Mouse (Mus musculus) layer of hippocampus, postnatal 10 days (tissue): ENCODE measurements around the gene Gm136. TPM values are rescaled to one million over a fixed set of nuclear protein-coding genes. Genes with fewer than 3 reads are reported as not detected.
A peak's percentile ranks its signal among the peaks of the same experiment; 100 is the strongest.
"Not testable (repeated sequence)": the region's sequence is repeated elsewhere in the genome, so short reads cannot be mapped to it uniquely, and the experiment has no call there.

Source experiments
- DNase-seq, 2 experiments: peaks; one replicate each; pipeline ENCODE4 v3.0.0; 2021; ENCODE audit warnings: low spot score in 2 of 2
- long read RNA-seq: library from polyadenylated mRNA; stranded (forward); transcript quantifications from one replicate; pipeline ENCODE4 v2.0.0, GENCODE M21; 2023
- total RNA-seq, 2 experiments: library from RNA; stranded (reverse); gene quantifications; 2 replicates each; pipeline ENCODE4 v1.2.3; 2021

The Gm136 gene
- total RNA-seq: not detected
- long read RNA-seq: 0 reads

DNA sequence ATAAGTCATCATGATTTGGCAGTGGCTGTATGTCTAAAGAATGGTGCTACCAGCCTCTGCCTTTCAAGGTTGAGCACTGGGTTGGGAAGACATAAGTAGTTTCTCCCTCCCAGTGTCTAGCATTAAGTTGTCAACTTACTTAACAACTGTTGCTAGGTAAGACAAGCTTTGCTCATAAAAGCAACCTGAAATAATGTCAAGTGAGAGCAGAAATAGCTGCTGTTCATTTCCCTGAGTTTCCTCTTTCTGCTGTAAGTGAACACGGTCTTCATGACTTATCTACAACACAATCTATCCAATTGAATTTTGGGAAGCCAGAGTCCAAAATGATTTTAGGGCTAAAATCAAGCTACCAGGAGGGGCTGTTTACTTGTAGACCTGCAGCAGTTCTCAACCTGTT lies at the start of gene Gm136:
TSS of gene Gm136 (minus strand) at position 101 of the 400 bp plus-strand sequence.
- no peak for DNase-seq

DNA sequence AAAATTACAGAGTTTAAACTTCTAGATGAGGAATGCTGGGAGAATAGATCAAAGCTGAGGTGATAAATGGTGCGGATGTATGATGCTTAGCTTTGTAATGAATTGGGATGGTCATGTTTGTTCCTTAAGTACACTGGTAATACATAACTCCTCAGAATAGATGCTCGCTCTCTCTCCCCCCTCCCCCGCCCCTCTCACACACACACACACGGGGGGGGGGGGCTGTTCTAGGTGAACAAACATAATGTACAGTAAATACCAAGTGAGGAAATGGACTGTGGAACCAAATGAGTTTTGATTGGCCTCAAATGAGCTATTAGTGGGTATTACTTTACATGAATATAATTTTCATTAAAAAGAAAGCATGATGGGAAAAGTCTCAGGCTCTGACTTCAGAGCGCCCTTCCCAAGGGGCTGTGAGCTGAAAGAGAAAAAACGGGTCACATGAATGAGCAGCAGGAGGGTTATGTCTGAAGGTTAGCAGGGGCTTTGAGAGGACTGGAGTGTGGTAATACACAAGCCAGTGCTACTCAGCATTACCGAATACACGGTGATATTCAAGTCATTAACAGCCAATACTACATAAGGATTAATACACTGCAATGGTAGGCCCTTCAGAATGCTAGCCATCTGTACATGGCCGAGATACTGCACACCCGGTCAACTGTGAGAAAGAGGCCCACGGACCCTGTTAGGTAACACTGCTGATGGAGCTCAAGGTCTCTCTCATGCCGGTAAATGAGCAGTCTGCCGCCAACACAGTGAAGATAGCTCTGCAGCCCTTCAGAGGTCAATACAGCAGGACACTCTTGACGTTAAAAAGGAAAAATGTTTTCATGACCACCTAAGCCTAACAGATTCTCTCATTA lies 45.3 kb upstream of the Gm136 start:
- no peak for DNase-seq

DNA sequence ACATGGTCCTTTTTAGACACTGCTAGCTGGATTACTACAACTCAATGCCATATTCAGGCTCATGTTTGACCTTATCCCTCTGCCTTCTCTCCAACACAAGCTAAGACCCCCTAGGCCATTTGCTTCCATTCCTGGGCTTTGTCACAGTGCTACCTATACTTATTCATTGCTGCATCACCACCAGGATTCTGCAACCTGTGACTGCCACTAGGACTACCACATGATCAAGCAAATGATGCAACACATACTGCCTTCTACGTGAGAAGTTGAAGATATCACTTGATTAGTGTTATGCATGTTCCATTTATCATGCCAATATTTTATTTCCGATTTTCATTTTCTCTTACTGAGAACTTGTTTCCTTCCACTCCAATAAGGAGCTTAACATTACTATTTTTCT lies 41.9 kb upstream of the Gm136 start:
- no peak for DNase-seq

DNA sequence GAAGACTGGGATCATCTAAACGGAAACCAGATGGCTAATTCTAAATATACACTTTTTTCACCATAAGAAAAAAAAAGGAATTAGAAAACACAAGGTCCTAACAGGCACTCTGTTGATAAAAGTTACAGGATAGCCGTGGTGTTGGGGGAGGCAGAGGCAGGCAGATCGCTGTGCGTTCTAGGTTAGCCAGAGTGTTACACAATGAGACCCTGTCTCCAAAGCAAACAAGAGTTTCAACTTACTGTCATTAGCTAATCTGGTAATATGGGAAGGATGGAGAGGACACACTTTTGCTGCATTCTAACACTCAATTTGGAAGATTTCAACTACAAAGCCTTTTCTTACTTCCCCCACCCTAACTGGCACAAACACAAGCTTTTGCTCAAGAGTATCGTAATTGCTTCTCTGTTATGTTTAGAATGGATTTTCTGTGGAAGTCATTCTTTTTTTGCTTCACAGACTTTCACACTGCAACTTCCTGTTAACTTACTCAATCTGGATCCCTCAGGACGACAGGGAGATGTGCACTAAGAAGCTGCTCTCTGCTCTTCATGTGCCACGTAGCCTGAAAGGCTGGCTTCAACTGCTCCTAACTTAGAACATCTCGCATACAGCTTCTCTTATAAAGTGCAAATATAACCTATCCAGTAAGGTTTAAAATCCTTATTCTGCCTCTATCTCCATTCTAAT lies 41.4 kb upstream of the Gm136 start:
- DNase-seq: no peak

- DNase-seq: no peak
Measured at GRCm38 (mm10) chr4:34796294-34796693, 40.2 kb upstream of the Gm136 start.

- no peak for DNase-seq
Measured at GRCm38 (mm10) chr4:34786476-34786875, 30.4 kb upstream of the Gm136 start.

- no peak for DNase-seq
Measured at GRCm38 (mm10) chr4:34785646-34786045, 29.6 kb upstream of the Gm136 start.

GRCm38 (mm10) chr4:34784865-34785264 lies 28.8 kb upstream of the Gm136 start:
- no peak for DNase-seq

DNA sequence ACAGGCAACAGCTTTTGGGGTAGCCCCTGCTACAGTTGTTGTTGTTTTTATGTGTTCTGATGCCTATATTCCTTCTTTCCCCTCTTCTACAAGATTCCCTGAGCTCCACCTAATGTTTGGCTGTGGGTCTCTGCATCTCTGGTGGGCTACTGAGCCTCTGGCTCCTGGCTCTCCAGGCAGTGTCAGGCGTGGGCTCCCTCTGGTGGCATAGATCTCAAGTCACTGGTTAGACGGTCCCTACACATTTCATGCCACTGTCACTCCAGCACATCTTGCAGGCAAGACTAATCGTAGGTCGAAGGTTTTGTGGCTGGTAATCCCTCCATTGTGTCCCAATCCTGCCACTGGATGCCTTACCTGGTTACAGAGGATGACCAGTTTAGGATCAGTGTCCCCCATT lies 26.7 kb upstream of the Gm136 start:
- no peak for DNase-seq

- DNase-seq: peak; percentile 93 to 95
Measured at GRCm38 (mm10) chr4:34777677-34778527, 21.8 kb upstream of the Gm136 start, which contains the start of gene Smim8. Smim8 (minus strand) TSS chr4:34778423.

DNA sequence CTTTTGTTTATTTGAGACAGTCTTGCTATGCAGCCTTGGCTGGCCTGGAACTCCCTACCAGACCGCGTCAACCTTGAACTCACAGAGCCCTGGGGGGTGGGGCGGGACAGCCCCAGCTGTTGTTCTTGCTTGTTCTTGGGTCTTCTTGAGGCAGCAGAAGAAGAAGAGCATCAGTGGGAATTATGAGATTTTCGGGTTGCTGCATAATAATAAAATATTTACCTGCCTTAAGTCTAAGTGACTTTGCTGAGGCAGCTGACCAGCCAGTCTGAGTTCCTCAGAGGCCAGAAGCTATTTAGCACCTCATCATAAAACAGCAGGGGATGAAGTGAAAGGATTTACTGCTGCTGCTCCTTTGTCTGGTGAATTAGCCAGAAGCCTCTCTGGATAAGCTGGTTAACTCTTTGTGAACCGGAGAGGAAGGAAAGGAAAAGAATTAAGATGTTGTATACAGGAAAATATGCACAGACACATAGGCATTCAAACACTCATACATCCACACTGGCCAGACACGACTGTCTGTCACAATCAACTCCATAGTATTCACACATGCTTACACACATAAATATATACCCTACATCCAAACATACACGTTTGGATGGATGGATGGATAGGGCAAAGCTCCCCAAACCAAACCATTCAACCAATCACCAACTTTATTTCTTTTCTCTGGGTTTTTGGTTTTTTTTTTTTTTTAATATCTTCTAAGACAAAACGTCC lies 15.7 kb upstream of the Gm136 start:
- no peak for DNase-seq

DNA sequence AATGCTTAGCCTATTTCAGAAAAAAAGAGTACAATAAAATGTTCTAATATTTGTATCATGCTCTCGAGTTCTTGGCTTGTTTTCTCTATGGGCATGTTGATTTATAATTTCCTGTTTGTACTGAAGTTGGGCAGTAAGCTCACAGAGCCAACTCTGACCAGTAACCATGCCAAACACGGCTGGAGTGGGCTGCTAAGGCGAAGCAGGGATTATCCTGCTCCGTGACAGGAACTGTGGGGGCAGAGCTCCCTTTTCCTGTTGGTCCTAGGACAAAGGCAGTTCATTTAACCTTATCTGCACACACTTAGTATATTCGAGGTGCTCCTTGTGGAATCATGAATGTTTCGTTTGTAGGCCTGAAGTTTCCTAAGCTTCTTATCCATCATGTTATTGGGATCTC lies 6.8 kb downstream of the Gm136 start:
- DNase-seq: no peak

DNA sequence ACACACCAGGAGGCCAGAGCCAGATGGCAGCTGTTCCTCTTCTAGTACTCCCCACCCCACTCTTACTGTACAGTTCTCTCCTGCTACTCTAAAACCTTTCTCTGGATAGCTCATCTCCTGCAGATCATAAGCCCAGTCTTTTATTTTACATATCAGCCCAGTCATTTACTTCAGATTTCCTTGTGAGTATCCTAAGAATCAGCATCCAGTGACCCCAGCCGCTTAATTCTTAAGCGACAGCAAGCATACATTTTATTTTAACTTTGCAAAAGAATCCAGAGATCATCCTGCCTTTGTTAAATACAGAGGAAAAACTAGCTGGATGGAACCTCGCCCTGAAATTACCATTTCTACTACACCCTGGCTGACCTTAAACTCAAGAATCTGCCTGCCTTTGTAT lies 21.6 kb downstream of the Gm136 start:
- DNase-seq: no peak

DNA sequence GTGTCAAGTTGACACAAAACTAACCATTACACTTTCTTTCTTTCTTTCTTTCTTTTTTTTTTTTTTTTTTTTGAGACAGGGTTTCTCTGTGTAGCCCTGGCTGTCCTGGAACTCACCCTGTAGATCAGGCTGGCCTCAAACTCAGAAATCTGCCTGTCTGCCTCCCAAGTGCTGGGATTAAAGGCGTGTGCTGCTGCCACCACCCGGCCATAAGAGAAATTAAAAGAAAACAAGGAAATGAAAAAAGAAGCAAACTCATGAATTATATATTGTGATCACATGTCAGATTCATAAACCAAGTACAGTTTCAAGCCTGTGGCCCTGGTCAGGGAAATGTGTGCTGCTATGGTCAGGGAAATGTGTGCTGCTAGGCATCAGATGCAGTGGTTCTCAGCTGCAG lies 22.6 kb downstream of the Gm136 start:
- DNase-seq: not testable (repeated sequence)

- peak; percentile 39 to 46 for DNase-seq
Measured at GRCm38 (mm10) chr4:34729851-34730341, 26.2 kb downstream of the Gm136 start, which contains the start of gene Cfap206. Cfap206 (minus strand) TSS chr4:34730206.

DNA sequence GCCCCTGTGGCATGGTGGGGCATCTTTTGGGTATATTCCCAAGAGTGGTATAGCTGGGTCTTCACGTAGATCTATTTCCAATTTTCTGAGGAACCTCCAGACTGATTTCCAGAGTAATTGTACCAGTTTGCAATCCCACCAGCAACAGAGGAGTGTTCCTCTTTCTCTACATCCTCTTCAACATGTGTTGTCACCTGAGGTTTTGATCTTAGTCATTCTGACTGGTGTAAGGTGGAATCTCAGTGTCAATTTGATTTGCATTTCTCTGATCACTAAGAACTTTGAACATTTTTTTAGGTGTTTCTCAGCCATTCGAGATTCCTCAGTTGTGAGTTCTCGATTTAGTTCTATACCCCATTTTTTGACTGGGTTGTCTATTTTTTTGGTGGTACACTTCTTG lies 30.4 kb downstream of the Gm136 start:
- not testable (repeated sequence) for DNase-seq

DNA sequence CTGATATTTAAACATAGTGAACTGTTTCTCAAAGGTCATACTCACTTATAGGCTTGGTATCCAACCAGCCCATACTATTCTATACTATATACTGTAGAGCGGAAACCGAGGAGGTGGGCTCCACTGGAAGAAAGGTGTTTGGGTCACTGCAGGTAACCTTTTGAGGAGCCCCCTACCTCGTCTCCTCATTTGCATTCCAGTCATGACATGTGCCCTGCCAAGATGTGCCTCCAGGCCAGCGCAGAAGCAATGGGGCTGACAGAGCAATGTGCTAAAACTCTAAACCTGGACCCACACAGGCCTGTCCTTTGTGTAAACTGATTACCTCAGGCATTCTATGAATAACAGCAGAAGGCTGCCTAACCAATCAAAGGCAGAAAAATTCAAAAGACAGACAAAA lies 31.8 kb downstream of the Gm136 start:
- no peak for DNase-seq

DNA sequence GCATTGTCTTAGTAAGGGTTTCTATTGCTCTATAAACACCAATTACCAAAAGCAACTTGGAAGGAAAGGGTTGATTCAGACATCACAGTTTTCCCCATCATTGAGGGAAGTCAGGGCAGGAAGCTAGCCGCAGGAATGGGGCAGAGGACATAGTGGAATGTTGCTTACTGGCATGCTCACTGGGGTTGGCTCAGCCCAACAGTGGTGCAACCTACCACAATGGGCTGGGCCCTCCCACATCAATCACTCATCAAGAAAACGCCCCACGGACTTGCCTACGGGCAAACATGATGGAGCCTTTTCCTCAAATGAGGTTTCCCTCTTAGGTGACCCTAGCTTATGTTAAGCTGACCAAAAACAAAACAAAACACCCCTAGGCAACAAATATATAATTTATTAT lies 32.9 kb downstream of the Gm136 start:
- DNase-seq: no peak

GRCm38 (mm10) chr4:34720127-34720895 lies 35.8 kb downstream of the Gm136 start:
- DNase-seq: no peak

DNA sequence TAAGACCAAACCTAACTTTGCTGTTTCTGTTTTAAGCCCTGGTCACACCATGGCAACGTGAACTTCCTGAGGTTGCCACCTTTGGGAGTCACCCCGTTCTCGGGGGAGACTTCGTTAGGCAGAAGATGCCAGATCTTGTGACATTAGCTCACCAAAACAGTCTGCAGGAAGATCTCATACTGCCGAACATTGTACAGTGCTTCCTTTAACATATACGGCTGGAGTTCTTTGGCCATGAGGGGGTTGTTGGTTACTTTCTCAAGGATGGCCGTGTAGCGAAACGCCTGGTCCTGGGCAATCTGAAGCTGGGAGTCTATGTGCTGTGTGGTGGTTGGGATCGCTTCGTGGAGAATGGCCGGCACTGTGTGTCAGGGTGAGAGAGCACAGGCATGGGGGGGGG lies 36.6 kb downstream of the Gm136 start:
- DNase-seq: no peak
